Mouse (Mus musculus) MEL (cell line): ENCODE results near the gene Thoc3. TPM values are rescaled to one million over a fixed set of nuclear protein-coding genes. Genes with fewer than 3 reads are reported as not detected.

Experiments
- DNase-seq: peaks from one replicate; pipeline ENCODE4 v3.0.0; 2011; ENCODE audit warnings: low read depth, low spot score
- H3K27ac ChIP-seq: 2 replicates; pipeline ENCODE4 v1.5.1; 2012; ENCODE audit warnings: low read depth, mild to moderate bottlenecking, control low read depth, low read length, moderate library complexity; ENCODE audit not compliant: control insufficient read depth
- H3K27me3 ChIP-seq, 2 experiments: fragments of 150-350 bp in 1 of 2; sonication (generic) in 1 of 2; 2 replicates each; pipeline ENCODE4 v1.6.1; 2012; ENCODE audit warnings: low read length in 2 of 2, mild to moderate bottlenecking in 2 of 2, improper control_type of control experiment in 1 of 2, moderate library complexity in 1 of 2; ENCODE audit not compliant: insufficient read depth in 2 of 2, control insufficient read depth in 1 of 2
- H3K36me3 ChIP-seq, 2 experiments: 2 replicates each; pipeline ENCODE4 v1.6.1; 2012 to 2014; ENCODE audit warnings: low read length in 2 of 2, improper control_type of control experiment in 1 of 2, inconsistent platforms in 1 of 2, mild to moderate bottlenecking in 1 of 2; ENCODE audit not compliant: insufficient read depth in 2 of 2, control insufficient read depth in 1 of 2
- H3K4me1 ChIP-seq, 2 experiments: fragments of 150-350 bp in 1 of 2; sonication (generic) in 1 of 2; 2 replicates each; pipeline ENCODE4 v1.6.1; 2012; ENCODE audit warnings: low read length in 2 of 2, improper control_type of control experiment in 1 of 2, mild to moderate bottlenecking in 1 of 2; ENCODE audit not compliant: insufficient read depth in 2 of 2, control insufficient read depth in 1 of 2
- H3K4me3 ChIP-seq, 2 experiments: fragments of 150-350 bp in 1 of 2; sonication (generic) in 1 of 2; 2 replicates each; pipeline ENCODE4 v1.5.1; 2012; ENCODE audit warnings: low read depth in 2 of 2, low read length in 2 of 2, mild to moderate bottlenecking in 2 of 2, moderate library complexity in 2 of 2, control low read depth in 1 of 2, improper control_type of control experiment in 1 of 2; ENCODE audit not compliant: control insufficient read depth in 1 of 2, insufficient read depth in 1 of 2
- H3K79me2 ChIP-seq: 2 replicates; pipeline ENCODE4 v1.6.1; 2012; ENCODE audit warnings: mild to moderate bottlenecking, low read length, moderate library complexity; ENCODE audit not compliant: control insufficient read depth, poor library complexity, insufficient read depth
- H3K9ac ChIP-seq: 2 replicates; pipeline ENCODE4 v1.6.1; 2012; ENCODE audit warnings: low read depth, mild to moderate bottlenecking, control low read depth, low read length, moderate library complexity; ENCODE audit not compliant: control insufficient read depth, poor library complexity, severe bottlenecking
- H3K9me3 ChIP-seq: fragments of 150-350 bp; sonication (generic); replicated peaks from 2 replicates; pipeline ENCODE4 v1.6.1; 2012; ENCODE audit warnings: mild to moderate bottlenecking, low read length, improper control_type of control experiment, moderate library complexity; ENCODE audit not compliant: insufficient read depth
- CHD2 ChIP-seq: IDR thresholded peaks from 2 replicates; pipeline ENCODE4 v1.6.1; 2011; ENCODE audit warnings: low read length, improper control_type of control experiment
- CTCF ChIP-seq, 3 experiments: IDR thresholded peaks in 2 of 3; conservative IDR thresholded peaks in 1 of 3; 2 replicates each; pipeline ENCODE4 v1.5.1; 2011 to 2012; ENCODE audit warnings: low read length in 3 of 3, low read depth in 2 of 3, mild to moderate bottlenecking in 2 of 3, improper control_type of control experiment in 1 of 3, inconsistent platforms in 1 of 3, mixed read lengths in 1 of 3, moderate library complexity in 1 of 3; ENCODE audit not compliant: control insufficient read depth in 1 of 3, insufficient read depth in 1 of 3, poor library complexity in 1 of 3, severe bottlenecking in 1 of 3
- E2F4 ChIP-seq: IDR thresholded peaks from 2 replicates; pipeline ENCODE4 v1.6.1; 2011; ENCODE audit warnings: low read depth, low read length, improper control_type of control experiment, borderline replicate concordance
- ELF1 ChIP-seq: IDR thresholded peaks from 2 replicates; pipeline ENCODE4 v1.6.1; 2014; ENCODE audit warnings: low read depth, mild to moderate bottlenecking, inconsistent platforms, low read length, improper control_type of control experiment, moderate library complexity
- ETS1 ChIP-seq: IDR thresholded peaks from 2 replicates; pipeline ENCODE4 v1.6.1; 2012; ENCODE audit warnings: low read depth, mild to moderate bottlenecking, inconsistent platforms, low read length, improper control_type of control experiment, moderate library complexity
- GATA1 ChIP-seq: IDR thresholded peaks from 2 replicates; pipeline ENCODE4 v1.6.1; 2011; ENCODE audit warnings: low read depth, low read length, improper control_type of control experiment
- MAFK ChIP-seq: IDR thresholded peaks from 2 replicates; pipeline ENCODE4 v1.6.1; 2011; ENCODE audit warnings: low read depth, mild to moderate bottlenecking, low read length, improper control_type of control experiment, borderline replicate concordance
- MAX ChIP-seq: IDR thresholded peaks from 2 replicates; pipeline ENCODE4 v1.6.1; 2011; ENCODE audit warnings: low read length, improper control_type of control experiment
- MAZ ChIP-seq: IDR thresholded peaks from 2 replicates; pipeline ENCODE4 v1.6.1; 2012; ENCODE audit warnings: low read depth, mild to moderate bottlenecking, inconsistent platforms, low read length, improper control_type of control experiment
- MEF2A ChIP-seq: IDR thresholded peaks from 2 replicates; pipeline ENCODE4 v1.6.1; 2014; ENCODE audit warnings: low read depth, mild to moderate bottlenecking, inconsistent platforms, low read length, improper control_type of control experiment; ENCODE audit not compliant: poor library complexity, insufficient replicate concordance, severe bottlenecking; ENCODE audit errors: extremely low read depth
- MXI1 ChIP-seq: IDR thresholded peaks from 2 replicates; pipeline ENCODE4 v1.6.1; 2011; ENCODE audit warnings: mild to moderate bottlenecking, low read depth, low read length, improper control_type of control experiment
- MYB ChIP-seq: IDR thresholded peaks from 2 replicates; pipeline ENCODE4 v1.6.1; 2011; ENCODE audit warnings: mild to moderate bottlenecking, low read depth, low read length, improper control_type of control experiment
- NELFE ChIP-seq: IDR thresholded peaks from 2 replicates; pipeline ENCODE4 v1.6.1; 2011; ENCODE audit warnings: low read depth, low read length, improper control_type of control experiment
- NRF1 ChIP-seq: IDR thresholded peaks from 2 replicates; pipeline ENCODE4 v1.6.1; 2014; ENCODE audit warnings: low read depth, mild to moderate bottlenecking, inconsistent platforms, low read length, improper control_type of control experiment, moderate library complexity; ENCODE audit not compliant: poor library complexity, insufficient read depth, severe bottlenecking
- POLR2AphosphoS2 ChIP-seq: IDR thresholded peaks from 2 replicates; pipeline ENCODE4 v1.6.1; 2011; ENCODE audit warnings: low read length, improper control_type of control experiment
- POLR2AphosphoS5 ChIP-seq: IDR thresholded peaks from 2 replicates; pipeline ENCODE4 v1.6.1; 2012; ENCODE audit warnings: low read depth, borderline replicate concordance, mild to moderate bottlenecking, inconsistent platforms, low read length, moderate library complexity, mixed read lengths
- RAD21 ChIP-seq: IDR thresholded peaks from 2 replicates; pipeline ENCODE4 v1.6.1; 2011; ENCODE audit warnings: mild to moderate bottlenecking, low read depth, low read length, improper control_type of control experiment
- RCOR1 ChIP-seq: IDR thresholded peaks from 2 replicates; pipeline ENCODE4 v1.6.1; 2012; ENCODE audit warnings: low read depth, mild to moderate bottlenecking, inconsistent platforms, low read length, improper control_type of control experiment
- SIN3A ChIP-seq: IDR thresholded peaks from 2 replicates; pipeline ENCODE4 v1.6.1; 2012; ENCODE audit warnings: low read length, improper control_type of control experiment, inconsistent platforms
- SMC3 ChIP-seq: IDR thresholded peaks from 2 replicates; pipeline ENCODE4 v1.6.1; 2011; ENCODE audit warnings: low read depth, low read length, improper control_type of control experiment
- TAL1 ChIP-seq: IDR thresholded peaks from 2 replicates; pipeline ENCODE4 v1.6.1; 2012; ENCODE audit warnings: mild to moderate bottlenecking, inconsistent platforms, low read length, moderate library complexity, mixed read lengths
- TBP ChIP-seq: IDR thresholded peaks from 2 replicates; pipeline ENCODE4 v1.8.0; 2011; ENCODE audit warnings: low read depth, low read length, improper control_type of control experiment
- TCF12 ChIP-seq: IDR thresholded peaks from 2 replicates; pipeline ENCODE4 v1.6.1; 2014; ENCODE audit warnings: low read depth, mild to moderate bottlenecking, inconsistent platforms, low read length, improper control_type of control experiment, moderate library complexity
- USF1 ChIP-seq: IDR thresholded peaks from 2 replicates; pipeline ENCODE4 v1.6.1; 2014; ENCODE audit warnings: low read depth, mild to moderate bottlenecking, inconsistent platforms, low read length, improper control_type of control experiment, moderate library complexity
- ZC3H11A ChIP-seq: IDR thresholded peaks from 2 replicates; pipeline ENCODE4 v1.6.1; 2012; ENCODE audit warnings: low read depth, mild to moderate bottlenecking, inconsistent platforms, low read length, improper control_type of control experiment
- ZNF384 ChIP-seq: IDR thresholded peaks from 2 replicates; pipeline ENCODE4 v1.6.1; 2012; ENCODE audit warnings: low read depth, mild to moderate bottlenecking, inconsistent platforms, low read length, improper control_type of control experiment
- polyA plus RNA-seq, 2 experiments: library from polyadenylated mRNA; stranded (reverse) in 1 of 2; unstranded in 1 of 2; fragments of >175 nt in 1 of 2; fragments of >200 nt in 1 of 2; gene quantifications; 2 replicates each; pipeline versions ENCODE4 v1.2.1 to v1.2.4; 2012; ENCODE audit warnings: low replicate concordance in 2 of 2, low read depth in 1 of 2; ENCODE audit not compliant: insufficient read length in 2 of 2, insufficient read depth in 1 of 2, missing spikeins in 1 of 2
- total RNA-seq: library from RNA; depleted of rRNA; stranded (reverse); fragments of 300-350 nt; gene quantifications from 2 replicates; pipeline ENCODE4 v1.2.3, GENCODE M21; 2012

Thoc3 gene
- total and polyA plus RNA-seq, 3 experiments, result 94.0 to 109 TPM; not detected in 1

- Histone ChIP-seq H3K36me3 (no peaks in the 10 kb centered on the region), H3K27me3 (no peaks in the 10 kb centered on the region), H3K79me2 (no peaks in the 10 kb centered on the region), H3K27ac (no peak overlapping the region), H3K9ac (no peak overlapping the region), H3K4me3 (no peak overlapping the region), H3K9me3 (no peaks in the 10 kb centered on the region), H3K4me1 (peaks cover 0 to 5% of the 10 kb centered on the region in 2 experiments; a peak in 1 of 4 replicates)
- peak; percentile 28 for DNase-seq
- no peak for TF ChIP-seq ELF1
- no peak for TF ChIP-seq POLR2AphosphoS5
These were observed 53.6 kb downstream of the Thoc3 start for GRCm38 (mm10) chr13:54415059-54415458.

DNA sequence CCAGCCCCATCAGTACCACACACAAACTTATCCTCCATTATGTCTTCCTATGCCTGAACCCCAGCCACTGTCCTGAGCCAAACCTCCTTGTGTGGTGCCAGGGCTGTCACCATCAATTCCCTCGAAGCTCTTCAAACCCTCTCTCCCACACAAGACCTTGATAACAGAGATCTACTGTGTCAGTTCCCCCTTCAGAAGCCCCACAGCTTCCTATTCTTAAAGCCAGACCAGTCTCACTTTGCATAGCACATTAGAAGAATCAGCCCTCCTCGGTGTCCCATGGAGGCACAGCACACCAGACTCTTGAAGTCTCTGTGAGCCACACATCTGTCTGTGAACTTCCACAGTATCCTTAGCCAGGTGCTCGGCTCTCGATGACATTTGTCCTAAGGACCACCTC, 55.9 kb downstream of the Thoc3 start:
- DNase-seq, result no peak
- H3K4me3 ChIP-seq, result no peak overlapping the region
- no peak for TF ChIP-seq ELF1
- no peak for TF ChIP-seq RAD21
- no peak for TF ChIP-seq POLR2AphosphoS2
- TF ChIP-seq SIN3A, result no peak
- no peak for TF ChIP-seq NELFE
- TF ChIP-seq MAZ, result no peak
- TF ChIP-seq E2F4, result no peak
- TF ChIP-seq USF1, result no peak
- no peak for TF ChIP-seq GATA1
- TF ChIP-seq MAFK, result no peak
- TF ChIP-seq ZNF384, result no peak
- no peak for TF ChIP-seq TAL1
- TF ChIP-seq, all 39 proteins: peak for 0
- no peak overlapping the region for H3K9ac ChIP-seq
- no peaks in the 10 kb centered on the region for H3K79me2 ChIP-seq
- peaks cover 0 to 5% of the 10 kb centered on the region in 2 experiments; a peak in 1 of 4 replicates for H3K4me1 ChIP-seq
- no peaks in the 10 kb centered on the region for H3K9me3 ChIP-seq
- no peak overlapping the region for H3K27ac ChIP-seq
- H3K27me3 ChIP-seq, result no peaks in the 10 kb centered on the region
- no peaks in the 10 kb centered on the region for H3K36me3 ChIP-seq

- Histone ChIP-seq H3K27me3 (no peaks in the 10 kb centered on the region), H3K79me2 (no peaks in the 10 kb centered on the region), H3K27ac (no peak overlapping the region), H3K4me3 (no peak overlapping the region), H3K9ac (no peak overlapping the region), H3K9me3 (no peaks in the 10 kb centered on the region), H3K4me1 (peaks cover 0 to 5% of the 10 kb centered on the region in 2 experiments; a peak in 1 of 4 replicates), H3K36me3 (no peaks in the 10 kb centered on the region)
- no peak for TF ChIP-seq CTCF (IDR thresholded peaks at IDR 0.05 in 2 of 3, conservative IDR thresholded peaks at IDR 0.05 in 1 of 3; ENCODE audit: control insufficient read depth in 1 of 3, insufficient read depth in 1 of 3, low read depth in 2 of 3, low read length in 3 of 3, poor library complexity in 1 of 3, severe bottlenecking in 1 of 3)
- no peak for TF ChIP-seq SMC3
- no peak for TF ChIP-seq ELF1
- TF ChIP-seq CHD2, result no peak
- TF ChIP-seq ZNF384, result no peak
- TF ChIP-seq TAL1, result no peak
- no peak for TF ChIP-seq RCOR1
- TF ChIP-seq TCF12, result no peak
- TF ChIP-seq ZC3H11A, result no peak
- no peak for TF ChIP-seq MAX
- no peak for TF ChIP-seq MEF2A
- TF ChIP-seq GATA1, result no peak
- no peak for TF ChIP-seq NRF1
- no peak for TF ChIP-seq ETS1
- no peak for TF ChIP-seq TBP
- TF ChIP-seq E2F4, result no peak
- TF ChIP-seq MYB, result no peak
- no peak for TF ChIP-seq MXI1
- DNase-seq, result no peak
These were observed 56.4 kb downstream of the Thoc3 start for GRCm38 (mm10) chr13:54412236-54412635.
